Mouse (Mus musculus): ENCODE data around the gene Lin52. TPM values are rescaled to one million over a fixed set of nuclear protein-coding genes. Genes with fewer than 3 reads are reported as not detected.

Lin52 gene
- 10 to 100 TPM; 16.8 to 17.6 TPM for polyA plus RNA-seq (2017; shearing (Covaris generic))

DNA sequence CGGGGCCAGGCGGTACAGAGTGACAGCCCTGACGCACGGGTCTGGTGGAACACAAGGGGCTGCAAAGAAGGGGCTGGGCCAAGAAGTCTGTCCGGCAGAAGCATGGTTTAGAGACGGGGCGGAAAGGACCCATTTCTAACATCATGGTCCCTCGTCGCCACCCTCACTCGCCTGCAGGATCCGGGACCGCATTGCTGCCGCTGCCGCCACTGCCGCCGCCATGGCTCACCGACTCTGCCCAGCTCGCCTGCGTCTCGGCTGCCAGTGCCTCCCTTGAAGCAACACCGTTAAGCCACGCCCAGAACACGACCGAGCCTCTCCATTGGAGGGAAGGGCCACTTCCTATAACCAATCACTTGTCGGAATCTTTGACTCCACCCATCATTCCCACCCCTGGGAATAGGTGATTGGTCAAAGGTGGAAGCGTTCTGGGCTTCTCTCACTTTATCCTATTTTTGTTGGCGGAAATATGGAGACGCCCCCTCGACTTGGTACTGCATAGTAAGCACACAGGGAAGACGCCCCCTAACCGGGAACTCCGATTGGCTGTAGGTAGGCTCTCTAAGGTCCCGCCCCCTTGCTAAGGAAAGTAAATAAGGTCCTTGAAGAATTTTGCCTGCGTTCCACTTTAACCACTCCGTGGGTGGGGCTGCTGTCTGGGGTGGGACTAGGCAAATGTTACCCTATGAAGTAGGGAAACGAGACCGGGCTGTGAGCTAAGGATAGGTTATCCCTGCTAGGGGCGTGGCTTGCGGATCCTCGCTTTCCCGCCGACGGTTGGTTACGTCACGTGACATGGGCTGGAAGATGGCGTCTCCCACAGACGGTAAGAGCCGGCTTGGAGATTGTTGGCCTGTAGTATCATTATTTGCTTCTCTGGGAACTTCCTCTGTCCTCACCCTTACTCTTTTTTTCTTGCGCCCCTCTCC is at the start of gene Lin52, which contains the start of gene Aldh6a1:
TSS of gene Lin52 (plus strand) at position 705 of the 929 bp plus-strand sequence.
TSS of gene Aldh6a1 (minus strand) at position 287 of the 929 bp plus-strand sequence.

GRCm38 (mm10) chr12:84408819-84409507 is 42.3 kb upstream of the Lin52 start, which contains the start of the genes Entpd5 and Bbof1:
Entpd5 (minus strand) TSS chr12:84409029.
Bbof1 (plus strand) TSS chr12:84409071.

DNA sequence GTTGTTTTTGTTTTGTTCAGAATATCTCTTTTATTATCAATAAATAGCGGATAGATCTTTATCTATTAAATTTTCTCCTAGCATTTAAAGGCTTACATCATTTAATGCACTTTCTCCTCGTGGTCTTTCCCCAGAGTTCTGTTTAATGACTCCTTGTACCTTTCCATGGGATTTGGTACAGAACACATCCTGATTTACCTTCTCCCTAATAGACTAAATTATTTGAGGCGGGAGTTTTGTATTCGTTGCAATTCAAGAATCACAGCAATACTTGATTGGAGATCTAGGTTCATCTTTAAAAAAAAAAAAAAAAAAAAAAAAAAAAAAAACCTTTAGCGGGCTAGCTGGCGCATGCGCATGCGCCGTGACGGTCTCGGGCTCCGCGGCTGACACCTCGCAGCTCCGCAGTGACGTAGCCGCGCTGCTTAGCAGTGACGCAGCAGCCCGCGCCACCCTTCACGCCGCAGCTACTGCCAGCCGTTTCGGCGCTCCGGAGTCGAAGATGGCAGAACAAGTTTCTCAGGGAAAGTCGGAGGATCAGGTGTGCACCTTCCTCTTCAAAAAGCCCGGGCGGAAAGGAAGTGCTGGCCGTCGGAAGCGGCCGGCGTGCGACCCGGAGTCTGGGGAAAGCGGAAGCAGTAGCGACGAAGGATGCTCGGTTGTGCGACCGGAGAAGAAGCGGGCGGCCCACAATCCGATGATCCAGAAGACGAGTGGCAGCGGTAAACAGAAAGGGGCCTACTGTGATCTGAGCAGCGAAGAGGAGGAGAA is 34.2 kb upstream of the Lin52 start, which contains the start of gene Rnf113a2:
TSS of gene Rnf113a2 (plus strand) at position 363 of the 771 bp plus-strand sequence.

DNA sequence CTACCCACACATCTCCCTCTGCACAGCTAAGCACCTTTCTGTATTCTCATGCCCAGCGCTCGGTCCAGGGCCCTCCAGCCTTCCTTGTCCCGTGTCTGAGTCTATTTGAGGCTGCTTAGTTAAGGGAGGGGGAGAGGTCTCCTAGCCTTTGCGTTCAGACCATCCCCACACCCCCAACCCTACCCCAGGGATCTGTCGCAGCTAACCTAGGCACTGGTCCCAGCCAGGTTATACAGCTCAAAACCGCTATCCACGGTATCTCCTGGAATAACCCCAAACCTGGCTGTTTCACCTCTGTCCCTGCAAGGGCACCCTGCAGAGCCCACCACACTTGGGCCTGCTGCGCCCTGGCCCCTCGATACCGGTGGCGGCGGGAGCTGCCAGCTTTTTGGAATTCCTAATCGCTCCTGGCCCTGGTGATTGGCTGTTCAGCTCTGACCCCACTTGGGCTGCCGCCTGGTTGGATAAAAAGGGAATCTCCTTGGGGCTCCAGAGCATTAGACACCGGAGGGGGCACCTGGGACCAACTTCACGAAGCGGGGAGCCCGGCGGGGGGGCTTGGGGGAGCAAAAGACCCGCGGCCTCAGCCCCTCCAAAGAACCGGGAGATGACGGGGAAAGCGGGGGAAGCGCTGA is 118.2 kb downstream of the Lin52 start, which contains the start of gene Vsx2:
TSS of gene Vsx2 (plus strand) at position 427 of the 635 bp plus-strand sequence.

Other genes with a start within 250 kb of the Lin52 start
- gene Elmsan1, start 232.5 kb upstream of the Lin52 start, polyA plus RNA-seq (2017; shearing (Covaris generic)): 10 to 100 TPM; 14.2 to 19.1 TPM
- 10 to 100 TPM; 29.4 to 29.7 TPM for gene Ptgr2, start 166.2 kb upstream of the Lin52 start, polyA plus RNA-seq (2017; shearing (Covaris generic))
- 10 to 100 TPM; 55.8 to 64.5 TPM for gene Zfp410, start 134.6 kb upstream of the Lin52 start, polyA plus RNA-seq (2017; shearing (Covaris generic))
- 10 to 100 TPM; 15.8 to 24.0 TPM for gene Coq6, start 89.8 kb upstream of the Lin52 start, polyA plus RNA-seq (2017; shearing (Covaris generic))
- gene Fam161b, start 89.6 kb upstream of the Lin52 start, polyA plus RNA-seq (2017; shearing (Covaris generic)): under 1 TPM in 1 of 2 experiments, not detected in 1; 0.50 TPM
- 10 to 100 TPM; 32.1 to 36.3 TPM for gene Entpd5, start 42.4 kb upstream of the Lin52 start, polyA plus RNA-seq (2017; shearing (Covaris generic))
- gene Bbof1, start 42.4 kb upstream of the Lin52 start, polyA plus RNA-seq (2017; shearing (Covaris generic)): 1 to 10 TPM in 1 of 2 experiments, not detected in 1; 2.3 TPM
- gene Rnf113a2, start 34.2 kb upstream of the Lin52 start, polyA plus RNA-seq (2017; shearing (Covaris generic)): 10 to 100 TPM; 30.2 to 34.1 TPM
- gene Aldh6a1, start 418 bp upstream of the Lin52 start, polyA plus RNA-seq (2017; shearing (Covaris generic)): 10 to 100 TPM in 1 of 2 experiments, 1 to 10 TPM in 1; 7.1 to 22.1 TPM
- gene Vsx2, start 118.3 kb downstream of the Lin52 start, polyA plus RNA-seq (2017; shearing (Covaris generic)): under 1 TPM in 1 of 2 experiments, not detected in 1; 0.05 TPM
- 10 to 100 TPM; 14.3 to 16.3 TPM for gene Abcd4, start 166.0 kb downstream of the Lin52 start, polyA plus RNA-seq (2017; shearing (Covaris generic))
- under 1 TPM in 1 of 2 experiments, not detected in 1; 0.26 TPM for gene Vrtn, start 189.6 kb downstream of the Lin52 start, polyA plus RNA-seq (2017; shearing (Covaris generic))
- not detected for gene Syndig1l, start 247.4 kb downstream of the Lin52 start, polyA plus RNA-seq (2017; shearing (Covaris generic))